Mouse (Mus musculus) forebrain, embryonic 10.5 days (tissue): ENCODE measurements around the gene Nalcn. TPM values are rescaled to one million over a fixed set of nuclear protein-coding genes. Genes with fewer than 3 reads are reported as not detected.
A peak's percentile ranks its signal among the peaks of the same experiment; 100 is the strongest.

Experiments used
- DNase-seq: peaks from one replicate; pipeline ENCODE4 v3.0.0-alpha.2; 2017; ENCODE audit warnings: low spot score; ENCODE audit errors: extremely low spot score
- H3K27ac ChIP-seq: fragments of 300-500 bp; sonication (generic); 2 replicates; pipeline ENCODE4 v1.5.1; 2016; ENCODE audit warnings: mild to moderate bottlenecking
- H3K27me3 ChIP-seq: fragments of 300-500 bp; sonication (generic); 2 replicates; pipeline ENCODE4 v1.6.1; 2016; ENCODE audit warnings: mild to moderate bottlenecking; ENCODE audit not compliant: poor library complexity, severe bottlenecking
- H3K36me3 ChIP-seq: fragments of 300-500 bp; sonication (generic); replicated peaks from 2 replicates; pipeline ENCODE4 v1.6.1; 2016; ENCODE audit warnings: mild to moderate bottlenecking, moderate library complexity
- H3K4me1 ChIP-seq: fragments of 300-500 bp; sonication (generic); 2 replicates; pipeline ENCODE4 v1.6.1; 2016
- H3K4me3 ChIP-seq: fragments of 300-500 bp; sonication (generic); 2 replicates; pipeline ENCODE4 v1.5.1; 2016; ENCODE audit warnings: mild to moderate bottlenecking, moderate library complexity
- H3K9me3 ChIP-seq: fragments of 300-500 bp; sonication (generic); 2 replicates; pipeline ENCODE4 v1.6.1; 2016; ENCODE audit warnings: mild to moderate bottlenecking, moderate library complexity
- WGBS: fragments of 180-500 bp; shearing (Covaris S2); methylation state at CpG from one replicate; pipeline ENCODE4 v1.1.7; 2016; 5-methylcytosine and 5-hydroxymethylcytosine counted together
- polyA plus RNA-seq: library from polyadenylated mRNA; unstranded; fragments of >200 nt; fragmentation: Nextera tagmentation; extraction: Ambion mirVana; gene quantifications from 2 replicates; pipeline ENCODE4 v1.2.1, GENCODE M21; 2016

Nalcn gene
- polyA plus RNA-seq, 1 experiment from 2014 or later, result 1.8 TPM

DNA sequence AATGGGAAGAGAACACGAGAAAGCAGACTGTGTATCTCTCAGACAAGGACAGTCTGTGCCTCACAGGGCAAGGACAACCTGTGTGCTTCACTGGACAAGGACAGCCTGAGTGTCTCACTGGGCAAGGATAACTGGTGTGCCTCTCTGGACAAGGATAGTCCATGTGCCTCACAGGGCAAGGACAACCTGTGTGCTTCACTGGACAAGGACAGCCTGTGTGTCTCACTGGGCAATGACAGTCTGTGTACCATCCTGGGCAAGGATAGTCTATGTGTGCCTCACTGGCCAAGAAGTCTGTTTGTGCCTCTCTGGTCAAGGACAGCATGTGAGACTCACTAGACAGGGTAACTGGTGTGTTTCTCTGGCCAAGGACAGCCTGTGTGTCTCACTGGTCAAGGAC, 180.9 kb downstream of the Nalcn start:
- 73% methylated on average over 1 of the region's 1 CpGs for WGBS
- H3K27ac ChIP-seq, result no peak overlapping the region

DNA sequence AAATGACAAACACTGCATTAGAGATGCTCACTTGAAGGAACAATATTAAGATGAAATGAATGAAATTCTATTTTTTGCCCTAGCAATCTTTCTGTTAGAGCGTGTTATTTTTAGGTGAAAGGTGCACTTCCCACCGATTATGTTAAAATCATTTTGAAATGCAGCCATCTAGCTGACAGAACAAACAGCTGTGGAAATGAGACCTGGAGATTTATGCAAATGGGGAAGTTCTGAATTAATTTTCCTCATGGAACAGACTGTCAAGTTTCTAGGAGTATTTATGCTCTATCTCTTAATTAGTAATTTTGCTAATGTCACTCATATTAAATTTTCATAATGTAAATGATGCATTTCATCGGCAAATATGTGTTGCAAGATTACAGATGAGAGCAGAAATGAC, 191.4 kb downstream of the Nalcn start:
- Histone ChIP-seq H3K27ac (no peak overlapping the region), H3K9me3 (no peaks in the 10 kb centered on the region), H3K4me1 (no peaks in the 10 kb centered on the region), H3K36me3 (no peaks in the 10 kb centered on the region), H3K4me3 (no peak overlapping the region), H3K27me3 (no peaks in the 10 kb centered on the region)
- WGBS, result 86% methylated on average over 3 of the region's 3 CpGs
- DNase-seq, result no peak

More for the DNA sequence above, 180.9 kb downstream of the Nalcn start:
- Histone ChIP-seq H3K27me3 (no peaks in the 10 kb centered on the region), H3K4me1 (no peaks in the 10 kb centered on the region), H3K9me3 (no peaks in the 10 kb centered on the region), H3K36me3 (no peaks in the 10 kb centered on the region), H3K4me3 (no peak overlapping the region)
- DNase-seq, result no peak

DNA sequence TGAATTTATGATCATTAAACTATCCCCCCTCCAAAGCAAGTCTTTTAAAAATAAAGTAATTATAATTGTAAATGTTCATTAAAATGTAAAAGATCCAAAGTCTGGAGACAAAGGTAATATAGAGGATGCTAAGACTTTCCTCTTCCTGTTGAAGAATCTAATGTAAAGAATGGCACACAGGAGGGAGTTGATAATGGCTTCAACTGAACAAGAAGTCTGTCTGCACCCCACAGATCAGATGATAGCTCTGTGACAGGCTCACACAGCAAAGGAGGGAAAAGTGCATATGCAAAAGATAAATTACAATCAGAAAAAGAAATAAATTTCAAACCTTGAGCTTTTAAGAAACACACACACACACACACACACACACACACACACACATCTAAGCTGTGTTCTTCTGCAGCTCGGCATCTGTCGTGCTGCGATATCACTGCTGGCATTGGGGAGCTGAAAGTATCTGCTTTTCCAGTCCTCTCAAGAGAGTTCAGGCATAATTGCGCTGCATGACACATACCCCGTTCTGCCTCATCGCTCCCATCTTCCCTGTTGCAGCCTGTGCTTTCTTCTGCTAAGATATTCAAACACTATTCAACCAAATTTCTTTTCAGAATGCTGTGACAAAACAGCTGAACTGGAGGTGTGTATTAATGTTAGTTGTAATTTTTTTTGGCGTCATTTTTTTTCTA, 250.6 kb downstream of the Nalcn start:
- H3K9me3 ChIP-seq, result no peaks in the 10 kb centered on the region
- H3K27me3 ChIP-seq, result no peaks in the 10 kb centered on the region
- H3K36me3 ChIP-seq, result no peaks in the 10 kb centered on the region
- no peak for DNase-seq
- H3K27ac ChIP-seq, result no peak overlapping the region
- H3K4me1 ChIP-seq, result no peaks in the 10 kb centered on the region
- WGBS, result 90% methylated on average over 7 of the region's 7 CpGs
- H3K4me3 ChIP-seq, result no peak overlapping the region

DNA sequence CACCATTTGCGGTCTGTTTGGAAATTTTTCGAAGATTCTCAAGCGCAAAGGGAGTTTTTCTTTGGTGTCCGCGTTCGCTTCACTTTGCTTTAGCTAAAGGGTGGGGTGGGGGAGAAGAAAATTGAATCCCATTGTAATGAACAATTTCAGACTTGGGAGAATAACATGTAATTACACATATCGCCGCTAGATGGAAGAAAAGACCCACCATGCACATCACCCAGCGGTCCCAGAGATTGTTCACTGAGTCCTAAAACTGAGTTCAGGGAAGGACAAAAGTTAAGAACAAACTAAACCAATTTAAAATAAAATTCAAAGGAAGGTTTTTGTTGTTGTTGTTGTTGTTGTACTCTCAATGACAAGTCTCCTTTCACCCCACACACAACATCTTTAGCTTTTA, 255.4 kb downstream of the Nalcn start:
- Histone ChIP-seq H3K36me3 (no peaks in the 10 kb centered on the region), H3K27me3 (no peaks in the 10 kb centered on the region), H3K27ac (no peak overlapping the region), H3K4me1 (no peaks in the 10 kb centered on the region), H3K9me3 (no peaks in the 10 kb centered on the region), H3K4me3 (no peak overlapping the region)
- no peak for DNase-seq
- 14% methylated on average over 9 of the region's 9 CpGs for WGBS

DNA sequence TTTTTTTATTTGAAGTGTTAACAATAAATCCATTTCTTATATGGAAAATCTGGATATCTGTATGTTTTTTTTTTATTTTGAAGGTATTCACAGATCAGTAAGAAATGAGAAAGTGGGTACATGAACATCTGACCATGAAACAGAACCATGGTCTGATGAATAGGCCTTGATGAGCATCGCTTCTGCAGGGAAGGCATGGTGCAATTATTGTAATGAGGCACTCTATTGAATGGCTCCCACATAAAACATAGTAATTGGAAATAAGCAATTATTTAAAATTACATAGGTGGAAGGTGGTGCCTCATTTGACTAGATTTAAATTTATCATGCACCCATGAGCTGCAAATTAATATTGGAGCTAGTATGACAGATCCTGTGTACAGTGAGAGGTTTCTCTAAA, 267.3 kb downstream of the Nalcn start:
- 85% methylated on average over 1 of the region's 1 CpGs for WGBS
- H3K4me1 ChIP-seq, result no peaks in the 10 kb centered on the region

DNA sequence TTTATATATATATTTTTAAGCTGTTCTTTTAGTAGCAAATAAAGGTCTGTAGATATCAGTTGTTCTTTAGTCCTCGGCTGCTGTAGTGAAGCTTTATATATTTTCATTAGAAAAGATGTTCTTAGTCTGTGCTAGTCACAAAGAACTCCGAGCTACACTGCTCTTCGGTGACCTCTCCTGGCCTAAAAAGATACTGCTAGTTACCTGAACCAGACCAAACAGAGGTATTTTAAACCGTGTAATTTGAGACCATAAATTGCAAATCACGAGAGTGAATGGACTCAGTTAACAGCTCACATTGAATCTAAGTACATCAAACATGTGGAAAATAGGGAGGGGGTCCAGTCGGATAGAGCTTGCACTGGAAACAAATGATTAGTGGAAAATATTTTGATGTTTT, 274.0 kb downstream of the Nalcn start:
- 0 out of 2 replicates have a peak, but pooled peaks cover under 1% of the 10 kb centered on the region for H3K9me3 ChIP-seq
- H3K4me1 ChIP-seq, result no peaks in the 10 kb centered on the region
- no peaks in the 10 kb centered on the region for H3K27me3 ChIP-seq
- H3K36me3 ChIP-seq, result 0 out of 2 replicates have a peak, but pooled peaks cover under 1% of the 10 kb centered on the region
- no peak overlapping the region for H3K4me3 ChIP-seq
- 26% methylated on average over 6 of the region's 6 CpGs for WGBS
- DNase-seq, result peak; percentile 27
- H3K27ac ChIP-seq, result no peak overlapping the region

More for the DNA sequence above, 267.3 kb downstream of the Nalcn start:
- H3K27me3 ChIP-seq, result no peaks in the 10 kb centered on the region
- no peaks in the 10 kb centered on the region for H3K9me3 ChIP-seq
- H3K27ac ChIP-seq, result no peak overlapping the region
- no peak for DNase-seq
- H3K36me3 ChIP-seq, result no peaks in the 10 kb centered on the region
- no peak overlapping the region for H3K4me3 ChIP-seq

DNA sequence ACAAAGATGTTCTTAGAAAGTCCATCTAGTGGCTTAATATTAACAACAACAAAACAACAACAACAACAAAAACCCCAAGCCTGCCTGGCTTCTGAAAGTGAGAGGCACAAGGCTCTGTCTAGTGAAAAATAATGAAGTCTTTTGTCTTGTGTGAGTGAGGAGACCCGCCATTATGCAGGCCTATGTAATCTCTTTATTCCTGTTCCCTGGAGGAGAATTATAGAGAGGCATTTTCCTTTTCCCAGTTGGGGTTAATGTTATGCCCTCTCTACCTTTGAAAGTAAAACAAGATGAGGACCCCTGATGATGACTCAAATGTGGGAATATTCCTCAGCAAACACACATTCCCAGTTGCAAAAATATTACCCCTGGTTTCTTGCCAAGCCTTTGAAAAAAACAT, 295.1 kb downstream of the Nalcn start:
- no peak overlapping the region for H3K4me3 ChIP-seq
- no peaks in the 10 kb centered on the region for H3K36me3 ChIP-seq
- peaks cover 11% of the 10 kb centered on the region; the same call in 1 of the 2 replicates for H3K4me1 ChIP-seq
- 24% methylated on average over 1 of the region's 1 CpGs for WGBS
- H3K27me3 ChIP-seq, result no peaks in the 10 kb centered on the region
- peak overlapping the region; percentile 58; the same call in 1 of the 2 replicates for H3K27ac ChIP-seq
- H3K9me3 ChIP-seq, result no peaks in the 10 kb centered on the region
- DNase-seq, result no peak

DNA sequence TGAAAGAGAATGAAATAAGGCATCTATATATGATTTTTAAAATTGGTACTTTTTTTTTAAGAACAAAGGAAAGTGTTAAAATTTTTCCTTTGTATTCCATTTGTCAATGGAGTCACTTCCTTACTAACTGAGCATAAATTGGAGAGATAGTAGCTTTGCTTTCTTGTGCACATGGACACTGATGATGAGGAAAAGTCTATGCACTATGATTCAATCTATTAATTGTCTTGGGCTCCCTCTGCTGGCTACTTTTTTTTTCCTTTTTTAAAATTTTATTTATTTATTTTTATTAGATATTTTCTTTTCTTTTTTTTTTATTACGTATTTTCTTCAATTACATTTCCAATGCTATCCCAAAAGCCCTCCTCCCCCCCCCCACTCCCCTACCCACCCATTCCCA, 312.6 kb downstream of the Nalcn start:
- Histone ChIP-seq H3K36me3 (no peaks in the 10 kb centered on the region), H3K27ac (no peak overlapping the region), H3K4me1 (no peaks in the 10 kb centered on the region), H3K9me3 (no peaks in the 10 kb centered on the region), H3K4me3 (no peak overlapping the region), H3K27me3 (no peaks in the 10 kb centered on the region)
- 50% methylated on average over 1 of the region's 1 CpGs for WGBS
- DNase-seq, result no peak

DNA sequence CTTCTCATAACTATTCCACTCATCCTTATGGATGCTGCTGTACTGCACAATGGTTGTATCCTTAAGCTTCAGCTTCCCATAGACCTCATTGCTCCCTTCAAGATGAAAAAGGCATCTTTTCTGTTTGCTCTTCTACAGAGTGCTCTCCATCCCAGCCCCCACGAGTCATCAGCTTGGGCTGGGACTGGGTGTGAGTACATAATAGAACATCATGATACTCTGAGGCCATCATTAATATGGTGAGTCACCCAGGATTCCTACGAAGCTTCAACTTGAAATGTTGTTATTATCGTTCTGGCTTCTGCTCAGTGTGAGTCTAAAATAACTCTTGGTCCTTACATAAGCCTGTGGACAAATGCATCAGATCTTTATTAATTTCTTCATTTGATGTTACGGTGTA, 314.6 kb downstream of the Nalcn start:
- Histone ChIP-seq H3K4me1 (no peaks in the 10 kb centered on the region), H3K9me3 (no peaks in the 10 kb centered on the region), H3K4me3 (no peak overlapping the region), H3K27ac (no peak overlapping the region), H3K36me3 (no peaks in the 10 kb centered on the region), H3K27me3 (no peaks in the 10 kb centered on the region)
- WGBS, result 93% methylated on average over 4 of the region's 4 CpGs
- no peak for DNase-seq

DNA sequence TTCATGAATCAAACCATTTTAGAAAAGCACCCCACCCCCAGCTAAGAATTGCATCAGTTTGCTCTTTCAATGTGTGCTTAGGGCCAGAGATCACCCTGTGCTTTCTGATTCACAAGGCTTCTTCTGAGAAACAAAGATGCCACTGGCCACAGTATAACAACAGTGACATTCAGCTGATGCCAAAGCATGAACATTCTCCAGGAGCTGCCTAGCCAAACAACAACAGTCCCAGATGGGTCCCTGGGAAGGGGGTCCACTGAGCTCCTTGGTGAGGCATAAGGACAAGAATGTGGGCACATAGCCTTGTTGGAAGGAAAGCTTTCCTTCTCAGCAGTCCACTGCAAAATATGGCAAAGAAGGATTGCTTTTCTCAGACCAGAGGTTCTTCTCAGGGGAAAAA, 330.9 kb downstream of the Nalcn start:
- H3K27me3 ChIP-seq, result no peaks in the 10 kb centered on the region
- no peak overlapping the region for H3K27ac ChIP-seq
- no peak overlapping the region for H3K4me3 ChIP-seq
- no peaks in the 10 kb centered on the region for H3K36me3 ChIP-seq
- no peak for DNase-seq
- H3K9me3 ChIP-seq, result no peaks in the 10 kb centered on the region
- no peaks in the 10 kb centered on the region for H3K4me1 ChIP-seq

DNA sequence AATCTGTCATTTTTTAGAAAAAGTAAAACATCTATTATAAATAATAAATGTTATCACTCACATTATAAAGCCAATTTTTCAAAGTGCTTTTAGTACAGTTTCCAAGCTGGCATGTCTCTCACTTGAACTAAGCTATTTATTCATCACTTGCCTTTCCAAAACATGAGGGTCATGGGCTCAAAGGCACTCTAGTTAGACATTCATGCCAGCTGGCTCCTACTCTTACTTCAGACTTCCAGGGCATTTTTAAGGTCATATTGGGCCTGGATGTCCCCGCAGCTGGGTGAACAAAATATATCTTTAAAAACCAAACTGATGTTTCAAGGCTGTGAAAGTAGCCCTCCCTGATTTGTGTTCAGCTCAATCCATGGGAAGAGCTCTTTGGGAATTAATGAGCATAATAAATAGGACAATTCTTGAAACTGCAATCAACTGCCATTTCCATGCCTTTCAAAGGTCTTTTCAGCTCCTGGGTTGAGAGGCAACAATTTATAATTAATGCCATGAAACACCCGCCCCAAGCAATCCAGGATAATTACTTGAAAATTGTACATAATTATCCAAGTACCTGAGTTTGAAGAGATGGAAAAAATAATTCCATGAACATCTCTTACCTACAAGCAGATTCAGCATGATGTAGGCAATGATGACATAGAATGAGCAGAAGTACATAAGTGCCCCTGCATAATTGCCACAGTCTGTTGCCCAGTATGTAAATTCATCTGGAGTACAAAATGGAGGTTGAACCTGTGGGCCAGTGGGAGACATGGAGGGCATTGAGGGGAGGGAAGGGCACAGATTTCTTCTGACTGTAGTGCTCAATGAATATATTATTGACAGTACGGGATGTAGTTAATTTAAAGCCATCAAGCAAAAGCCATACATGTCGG, 335.6 kb downstream of the Nalcn start:
- no peaks in the 10 kb centered on the region for H3K36me3 ChIP-seq
- no peaks in the 10 kb centered on the region for H3K27me3 ChIP-seq
- H3K4me1 ChIP-seq, result no peaks in the 10 kb centered on the region
- no peak overlapping the region for H3K4me3 ChIP-seq
- DNase-seq, result no peak
- no peak overlapping the region for H3K27ac ChIP-seq
- WGBS, result 88% methylated on average over 4 of the region's 4 CpGs
- no peaks in the 10 kb centered on the region for H3K9me3 ChIP-seq

DNA sequence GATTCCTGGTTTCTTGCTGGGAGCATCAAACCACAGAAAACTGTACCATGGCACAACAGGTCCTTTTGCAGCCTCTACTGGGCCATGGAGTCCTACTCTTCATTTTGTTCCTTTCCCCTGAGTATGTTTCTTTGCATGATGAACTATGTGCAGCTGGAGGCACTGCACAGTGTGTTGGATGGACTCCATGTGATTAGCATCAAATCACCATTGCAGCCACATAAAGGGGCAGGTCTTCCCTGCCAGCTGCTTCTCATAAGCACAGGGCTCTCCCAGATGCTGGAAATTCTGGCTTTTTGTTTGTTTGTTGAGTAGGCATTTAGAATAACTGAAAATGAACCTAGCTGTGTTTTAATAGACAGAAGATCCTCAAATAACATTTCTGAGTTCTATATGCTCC, 344.8 kb downstream of the Nalcn start:
- Histone ChIP-seq H3K4me3 (no peak overlapping the region), H3K27ac (no peak overlapping the region), H3K4me1 (no peaks in the 10 kb centered on the region), H3K36me3 (no peaks in the 10 kb centered on the region), H3K9me3 (no peaks in the 10 kb centered on the region), H3K27me3 (no peaks in the 10 kb centered on the region)
- DNase-seq, result no peak

DNA sequence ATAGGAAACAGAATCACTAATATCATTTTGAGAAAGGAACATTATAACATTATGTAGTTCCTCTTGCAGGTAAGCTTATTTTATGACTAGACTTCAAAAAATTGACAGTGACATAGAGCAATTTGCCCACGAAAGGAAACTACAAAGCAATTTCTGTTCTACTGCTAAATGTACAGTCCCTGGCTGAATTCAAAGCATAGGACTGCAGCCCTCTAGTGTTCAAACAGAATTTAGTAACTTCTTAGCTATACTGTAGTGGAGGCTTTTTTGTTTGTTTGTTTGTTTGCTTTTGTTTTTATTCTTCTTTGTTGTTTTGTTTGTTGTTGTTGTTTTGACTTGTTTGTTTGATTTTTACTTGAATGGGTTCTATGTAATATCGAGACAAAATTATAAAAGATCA, 354.8 kb downstream of the Nalcn start:
- WGBS, result 87% methylated on average over 2 of the region's 2 CpGs
- no peaks in the 10 kb centered on the region for H3K9me3 ChIP-seq
- no peak overlapping the region for H3K27ac ChIP-seq
- no peak for DNase-seq
- H3K27me3 ChIP-seq, result no peaks in the 10 kb centered on the region
- no peak overlapping the region for H3K4me3 ChIP-seq
- H3K36me3 ChIP-seq, result no peaks in the 10 kb centered on the region
- H3K4me1 ChIP-seq, result no peaks in the 10 kb centered on the region
